Mouse (Mus musculus): ENCODE measurements around the gene Map4. TPM values are rescaled to one million over a fixed set of nuclear protein-coding genes. Genes with fewer than 3 reads are reported as not detected.

Gene Map4
- polyA plus RNA-seq, 1 experiment from 2014 or later = 82.4 TPM

DNA sequence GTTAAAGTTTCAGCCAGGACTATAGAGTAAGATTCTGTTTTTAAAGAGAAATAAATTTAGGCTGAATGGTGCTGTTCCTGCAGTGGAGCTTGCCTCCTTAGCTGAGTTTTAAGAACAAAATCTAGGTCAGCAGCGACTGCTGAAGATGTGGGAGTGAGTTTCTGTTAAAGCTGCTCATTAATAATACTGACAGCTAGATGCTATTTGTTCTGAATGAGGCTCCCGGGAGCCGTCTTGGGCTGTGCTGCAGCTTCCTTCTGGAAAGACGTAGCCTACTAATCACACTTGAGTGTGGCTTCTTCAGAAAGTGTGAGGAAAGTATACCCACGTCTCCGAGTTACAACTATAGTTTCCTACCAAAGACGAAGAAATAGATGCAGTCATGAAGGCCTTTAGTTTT is 88.0 kb downstream of the Map4 start:
- Histone ChIP-seq H3K9me3 (replicated peaks) (no peaks in the 10 kb centered on the region), H3K36me3 (no peaks in the 10 kb centered on the region), H3K27ac (replicated peaks) (no peak overlapping the region), H3K9ac (no peak overlapping the region), H3K4me3 (replicated peaks) (no peak overlapping the region), H3K4me2 (replicated peaks) (no peak overlapping the region), H3K4me1 (no peaks in the 10 kb centered on the region), H3K27me3 (no peaks in the 10 kb centered on the region)
- no peak for ATAC-seq (ENCODE audit: insufficient number of reproducible peaks, low FRiP score, low TSS enrichment, low read depth)
- 79% methylated on average over 7 of the region's 7 CpGs for WGBS

DNA sequence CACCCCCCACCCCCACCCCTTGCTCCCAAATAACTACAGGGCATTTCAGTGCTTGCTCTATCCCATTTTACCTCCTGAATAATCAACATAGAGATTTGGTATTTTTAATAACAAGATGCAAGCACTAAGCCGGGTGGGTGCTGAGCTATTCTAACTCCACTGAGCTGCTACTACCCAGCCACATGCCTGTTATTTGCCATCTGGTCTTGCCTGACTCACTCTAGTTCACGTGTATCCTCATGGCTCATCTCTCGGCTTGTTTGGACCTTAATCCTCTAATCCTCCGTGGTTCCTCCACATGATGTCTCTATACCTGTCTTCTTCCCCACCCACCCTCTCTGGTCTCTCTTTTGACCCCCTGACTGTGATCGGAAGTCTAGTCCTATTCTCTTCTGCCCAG is 89.1 kb downstream of the Map4 start:
- H3K9me3 ChIP-seq (replicated peaks) = no peaks in the 10 kb centered on the region
- H3K27ac ChIP-seq (replicated peaks) = no peak overlapping the region
- H3K9ac ChIP-seq = no peak overlapping the region
- H3K27me3 ChIP-seq = no peaks in the 10 kb centered on the region
- H3K4me3 ChIP-seq (replicated peaks) = no peak overlapping the region
- ATAC-seq (ENCODE audit: insufficient number of reproducible peaks, low FRiP score, low TSS enrichment, low read depth) = no peak
- 71% methylated on average over 5 of the region's 5 CpGs for WGBS
- no peak overlapping the region for H3K4me2 ChIP-seq (replicated peaks)
- H3K36me3 ChIP-seq = no peaks in the 10 kb centered on the region
- H3K4me1 ChIP-seq = no peaks in the 10 kb centered on the region

DNA sequence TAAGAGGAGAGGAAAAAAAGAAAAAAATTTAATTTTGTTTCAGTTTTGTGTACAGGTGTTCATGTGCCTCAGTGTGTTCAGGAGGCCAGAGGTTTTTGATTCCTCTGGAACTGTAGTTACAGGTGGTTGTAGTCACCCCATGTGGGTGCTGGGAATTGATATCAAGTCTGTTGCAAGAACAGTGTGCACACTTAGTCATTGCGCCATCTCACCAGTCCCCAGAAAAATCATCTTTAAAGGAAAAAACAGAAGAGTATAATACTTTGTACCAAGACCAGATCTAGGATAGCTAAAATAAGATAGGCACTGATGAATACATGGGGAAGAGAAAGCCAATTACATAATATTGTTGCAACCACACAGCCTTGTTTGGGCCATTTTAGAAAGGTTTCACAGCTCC is 90.2 kb downstream of the Map4 start:
- no peaks in the 10 kb centered on the region for H3K36me3 ChIP-seq
- WGBS = 98% methylated on average over 1 of the region's 1 CpGs
- no peaks in the 10 kb centered on the region for H3K4me1 ChIP-seq
- H3K9ac ChIP-seq = no peak overlapping the region
- no peak for ATAC-seq (ENCODE audit: insufficient number of reproducible peaks, low FRiP score, low TSS enrichment, low read depth)
- no peak overlapping the region for H3K27ac ChIP-seq (replicated peaks)
- no peaks in the 10 kb centered on the region for H3K9me3 ChIP-seq (replicated peaks)
- no peaks in the 10 kb centered on the region for H3K27me3 ChIP-seq
- H3K4me2 ChIP-seq (replicated peaks) = no peak overlapping the region
- no peak overlapping the region for H3K4me3 ChIP-seq (replicated peaks)

DNA sequence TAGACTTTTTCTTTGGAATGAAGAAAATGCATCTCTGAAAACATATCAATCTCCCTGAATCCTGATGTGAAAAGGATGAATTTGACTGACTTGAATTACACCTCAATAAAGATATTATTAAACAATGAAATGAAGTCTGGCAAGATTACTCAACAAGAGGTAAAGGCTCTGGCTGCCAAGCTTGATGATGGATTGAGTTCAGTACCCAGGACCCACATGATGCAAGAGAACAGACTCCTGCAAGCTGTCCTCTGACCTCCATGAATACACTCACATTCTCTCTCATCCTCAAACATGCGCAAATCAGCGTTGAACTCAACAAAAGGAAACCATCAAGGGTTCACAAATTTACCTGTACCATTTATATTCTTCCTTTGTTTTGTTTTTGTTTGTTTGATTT is 90.9 kb downstream of the Map4 start:
- H3K4me1 ChIP-seq = no peaks in the 10 kb centered on the region
- WGBS = 96% methylated on average over 2 of the region's 2 CpGs
- no peaks in the 10 kb centered on the region for H3K9me3 ChIP-seq (replicated peaks)
- H3K4me3 ChIP-seq (replicated peaks) = no peak overlapping the region
- no peak overlapping the region for H3K27ac ChIP-seq (replicated peaks)
- H3K36me3 ChIP-seq = no peaks in the 10 kb centered on the region
- H3K27me3 ChIP-seq = no peaks in the 10 kb centered on the region
- no peak overlapping the region for H3K9ac ChIP-seq
- H3K4me2 ChIP-seq (replicated peaks) = no peak overlapping the region
- no peak for ATAC-seq (ENCODE audit: insufficient number of reproducible peaks, low FRiP score, low TSS enrichment, low read depth)

DNA sequence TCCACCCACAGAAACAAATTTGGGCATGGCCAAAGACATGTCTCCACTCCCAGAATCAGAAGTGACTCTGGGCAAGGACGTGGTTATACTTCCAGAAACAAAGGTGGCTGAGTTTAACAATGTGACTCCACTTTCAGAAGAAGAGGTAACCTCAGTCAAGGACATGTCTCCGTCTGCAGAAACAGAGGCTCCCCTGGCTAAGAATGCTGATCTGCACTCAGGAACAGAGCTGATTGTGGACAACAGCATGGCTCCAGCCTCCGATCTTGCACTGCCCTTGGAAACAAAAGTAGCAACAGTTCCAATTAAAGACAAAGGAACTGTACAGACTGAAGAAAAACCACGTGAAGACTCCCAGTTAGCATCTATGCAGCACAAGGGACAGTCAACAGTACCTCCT is 103.8 kb downstream of the Map4 start:
- Histone ChIP-seq H3K9ac (no peak overlapping the region), H3K4me3 (replicated peaks) (no peak overlapping the region), H3K27me3 (no peaks in the 10 kb centered on the region), H3K9me3 (replicated peaks) (no peaks in the 10 kb centered on the region), H3K4me2 (replicated peaks) (no peak overlapping the region), H3K36me3 (peaks cover 49% of the 10 kb centered on the region), H3K27ac (replicated peaks) (no peak overlapping the region), H3K4me1 (no peaks in the 10 kb centered on the region)
- ATAC-seq (ENCODE audit: insufficient number of reproducible peaks, low FRiP score, low TSS enrichment, low read depth) = no peak
- WGBS = 85% methylated on average over 4 of the region's 4 CpGs

DNA sequence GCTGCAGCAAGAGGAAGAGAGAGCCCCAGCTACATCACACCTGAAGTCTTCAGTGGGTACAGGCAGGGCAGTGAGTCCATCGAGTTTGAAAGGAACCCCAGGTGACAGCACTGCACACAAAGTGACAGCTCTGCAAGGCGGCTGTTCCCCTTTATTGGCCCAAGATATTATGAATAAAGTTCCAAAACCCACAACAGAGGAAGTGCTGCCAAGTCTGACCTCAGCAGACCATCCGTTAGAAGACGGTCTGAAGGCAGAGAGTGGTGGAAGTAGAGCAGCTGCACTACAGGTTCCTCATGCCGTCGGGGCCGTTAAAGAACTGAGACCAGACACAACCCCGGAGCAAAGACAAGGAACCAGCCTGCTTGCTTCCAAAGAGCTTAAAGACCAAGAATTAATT is 106.6 kb downstream of the Map4 start:
- Histone ChIP-seq H3K4me1 (no peaks in the 10 kb centered on the region), H3K9me3 (replicated peaks) (no peaks in the 10 kb centered on the region), H3K4me3 (replicated peaks) (no peak overlapping the region), H3K27me3 (no peaks in the 10 kb centered on the region), H3K27ac (replicated peaks) (no peak overlapping the region), H3K36me3 (peaks cover 43% of the 10 kb centered on the region), H3K4me2 (replicated peaks) (no peak overlapping the region), H3K9ac (no peak overlapping the region)
- ATAC-seq (ENCODE audit: insufficient number of reproducible peaks, low FRiP score, low TSS enrichment, low read depth) = no peak
- whole genome bisulfite sequencing = 87% methylated on average over 8 of the region's 8 CpGs

DNA sequence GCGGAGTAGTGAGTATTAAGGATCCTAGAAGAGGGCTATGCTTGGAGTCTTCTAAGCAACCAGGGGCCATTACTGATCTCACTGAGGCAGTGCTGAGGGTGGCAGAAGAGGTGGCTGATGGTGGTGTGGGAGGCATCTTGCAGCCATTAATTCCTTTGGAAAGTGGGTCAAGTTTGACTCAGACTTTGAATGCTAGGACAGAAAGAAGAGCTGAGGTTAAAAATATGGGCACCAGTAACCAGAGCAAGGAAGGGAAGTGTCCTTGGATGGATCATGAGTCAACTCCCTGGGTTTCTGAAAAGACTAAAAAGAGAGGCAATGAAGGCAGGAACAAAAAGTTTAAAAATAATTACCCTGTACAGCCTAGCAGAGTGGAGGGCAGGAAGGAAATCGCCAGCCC is 107.2 kb downstream of the Map4 start:
- Histone ChIP-seq H3K4me3 (replicated peaks) (no peak overlapping the region), H3K4me2 (replicated peaks) (no peak overlapping the region), H3K4me1 (no peaks in the 10 kb centered on the region), H3K27ac (replicated peaks) (no peak overlapping the region), H3K9ac (no peak overlapping the region), H3K27me3 (no peaks in the 10 kb centered on the region), H3K36me3 (peaks cover 43% of the 10 kb centered on the region), H3K9me3 (replicated peaks) (no peaks in the 10 kb centered on the region)
- 97% methylated on average over 2 of the region's 2 CpGs for WGBS
- no peak for ATAC-seq (ENCODE audit: insufficient number of reproducible peaks, low FRiP score, low TSS enrichment, low read depth)

DNA sequence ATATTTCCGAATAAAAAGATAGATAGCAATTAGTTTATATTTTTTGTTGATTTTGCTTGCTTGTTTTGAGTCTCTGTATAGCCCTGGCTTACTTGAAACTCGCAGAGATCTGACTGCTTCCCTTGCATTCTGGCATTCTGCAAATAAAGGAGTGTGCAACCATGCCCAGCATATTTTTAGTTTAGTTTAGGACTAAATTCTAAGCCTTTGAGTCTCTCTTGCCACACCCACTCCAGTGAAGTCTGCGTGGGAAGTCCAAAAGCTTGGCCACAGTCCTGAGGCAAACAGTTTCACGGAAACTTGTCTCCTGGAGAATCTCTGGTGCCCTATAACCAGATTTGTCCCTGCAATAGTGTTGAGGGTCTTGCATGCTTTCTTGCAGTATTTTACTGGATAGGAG is 113.1 kb downstream of the Map4 start:
- H3K4me1 ChIP-seq = no peaks in the 10 kb centered on the region
- WGBS = 85% methylated on average over 4 of the region's 4 CpGs

DNA sequence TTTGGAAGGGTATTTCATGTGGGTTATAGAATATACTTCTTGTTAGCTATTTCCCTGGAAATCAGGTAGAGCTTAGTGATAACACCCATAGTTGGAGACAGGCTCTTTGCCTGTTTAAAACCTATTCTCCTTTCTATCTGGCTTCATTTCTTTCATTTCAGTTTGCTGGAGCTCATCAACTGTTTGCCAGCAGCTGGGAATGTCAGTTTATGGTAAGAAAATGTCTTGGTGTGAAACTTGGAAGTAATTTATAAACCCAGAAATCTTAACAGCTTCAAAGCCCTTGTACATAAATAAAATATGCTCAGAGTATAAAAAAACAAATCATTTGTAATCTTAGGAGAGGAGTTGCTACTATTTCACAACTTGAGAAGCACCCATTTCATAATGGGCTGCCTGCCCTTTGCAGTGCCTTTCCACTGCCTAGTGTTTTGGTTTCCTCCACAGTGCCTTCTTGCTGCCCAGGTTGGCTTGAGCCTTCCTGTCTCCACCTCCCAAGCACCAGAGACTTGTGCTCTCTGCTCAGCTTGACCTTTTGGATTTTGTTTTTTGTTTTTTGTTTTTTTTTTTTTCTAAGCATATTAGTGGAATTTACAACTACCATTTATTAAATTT is 114.6 kb downstream of the Map4 start:
- Histone ChIP-seq H3K27me3 (no peaks in the 10 kb centered on the region), H3K4me1 (no peaks in the 10 kb centered on the region), H3K36me3 (no peaks in the 10 kb centered on the region), H3K9me3 (replicated peaks) (no peaks in the 10 kb centered on the region), H3K9ac (no peak overlapping the region), H3K27ac (replicated peaks) (no peak overlapping the region), H3K4me2 (replicated peaks) (no peak overlapping the region), H3K4me3 (replicated peaks) (no peak overlapping the region)
- ATAC-seq (ENCODE audit: insufficient number of reproducible peaks, low FRiP score, low TSS enrichment, low read depth) = no peak

More for the DNA sequence above, 113.1 kb downstream of the Map4 start:
- Histone ChIP-seq H3K4me3 (replicated peaks) (no peak overlapping the region), H3K9ac (no peak overlapping the region), H3K4me2 (replicated peaks) (no peak overlapping the region), H3K27me3 (no peaks in the 10 kb centered on the region), H3K36me3 (peaks cover 5% of the 10 kb centered on the region; the same call in 1 of the 2 replicates), H3K9me3 (replicated peaks) (no peaks in the 10 kb centered on the region), H3K27ac (replicated peaks) (no peak overlapping the region)
- ATAC-seq (ENCODE audit: insufficient number of reproducible peaks, low FRiP score, low TSS enrichment, low read depth) = no peak

DNA sequence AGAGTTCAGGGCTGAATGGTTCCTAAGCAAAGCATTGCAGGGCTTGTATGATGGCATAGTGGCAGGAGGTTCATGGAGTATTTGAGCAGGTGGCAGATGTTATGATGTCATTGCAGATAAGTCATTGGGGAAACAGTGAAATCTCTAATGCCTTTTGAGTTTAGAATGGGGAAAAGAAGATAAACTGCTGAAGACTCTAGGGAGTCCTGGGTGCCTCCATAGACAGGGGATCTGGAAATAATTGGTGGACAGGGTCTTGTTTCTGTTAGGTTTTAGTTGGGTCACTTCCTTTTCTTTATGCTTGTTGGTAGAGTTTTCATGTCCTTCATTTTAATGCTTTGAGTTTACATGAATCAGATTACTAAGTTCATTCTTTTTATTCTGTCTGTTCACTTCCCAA is 116.0 kb downstream of the Map4 start:
- no peak for ATAC-seq (ENCODE audit: insufficient number of reproducible peaks, low FRiP score, low TSS enrichment, low read depth)
- no peak overlapping the region for H3K9ac ChIP-seq

DNA sequence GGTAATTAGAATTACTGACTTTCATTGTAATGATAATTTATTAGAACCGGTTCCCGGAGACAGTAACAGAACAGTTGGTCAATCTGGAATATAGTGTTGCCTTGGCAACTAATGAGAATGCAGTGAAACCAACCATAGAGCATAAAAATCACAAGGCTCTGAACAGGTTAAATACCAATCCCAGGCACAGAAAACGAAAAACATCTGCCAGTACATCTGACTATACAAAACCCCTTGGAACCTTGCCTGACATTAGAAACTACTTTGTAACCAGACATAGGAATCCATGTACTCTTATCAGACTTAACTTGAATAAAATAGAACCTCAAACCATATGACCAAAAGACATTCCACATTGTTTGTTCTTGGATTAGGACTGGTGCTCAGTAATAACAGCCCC is 116.6 kb downstream of the Map4 start:
- no peak overlapping the region for H3K4me2 ChIP-seq (replicated peaks)
- ATAC-seq (ENCODE audit: insufficient number of reproducible peaks, low FRiP score, low TSS enrichment, low read depth) = no peak
- H3K27me3 ChIP-seq = no peaks in the 10 kb centered on the region
- peaks cover under 1% of the 10 kb centered on the region; the same call in 1 of the 2 replicates for H3K4me1 ChIP-seq
- WGBS = 23% methylated on average over 3 of the region's 3 CpGs
- H3K9ac ChIP-seq = no peak overlapping the region
- no peaks in the 10 kb centered on the region for H3K9me3 ChIP-seq (replicated peaks)
- no peak overlapping the region for H3K27ac ChIP-seq (replicated peaks)
- no peak overlapping the region for H3K4me3 ChIP-seq (replicated peaks)
- no peaks in the 10 kb centered on the region for H3K36me3 ChIP-seq

More for the DNA sequence above, 116.0 kb downstream of the Map4 start:
- no peaks in the 10 kb centered on the region for H3K4me1 ChIP-seq
- H3K36me3 ChIP-seq = no peaks in the 10 kb centered on the region
- no peaks in the 10 kb centered on the region for H3K27me3 ChIP-seq
- H3K4me2 ChIP-seq (replicated peaks) = no peak overlapping the region
- H3K4me3 ChIP-seq (replicated peaks) = no peak overlapping the region
- no peaks in the 10 kb centered on the region for H3K9me3 ChIP-seq (replicated peaks)
- H3K27ac ChIP-seq (replicated peaks) = no peak overlapping the region; the same call in 1 of the 2 replicates

DNA sequence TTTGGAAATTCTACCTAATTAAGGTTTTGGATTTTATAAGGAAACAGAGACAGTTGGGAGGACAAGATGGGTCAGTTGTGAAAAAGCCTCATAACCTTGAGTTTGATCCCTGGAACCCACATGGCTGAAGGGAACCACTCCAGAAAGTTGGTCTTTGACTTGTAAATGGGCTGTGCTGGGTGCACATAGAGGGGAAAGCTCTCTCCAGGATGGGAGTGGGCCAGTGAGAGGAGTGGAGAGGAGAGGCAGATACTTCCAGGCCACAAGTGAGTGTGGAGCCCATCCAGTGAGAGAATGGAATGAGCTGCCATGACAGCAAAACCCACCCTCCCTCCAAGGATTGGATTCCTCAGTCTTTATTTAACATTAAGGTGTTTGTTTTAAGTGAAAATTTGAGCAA is 119.9 kb downstream of the Map4 start:
- H3K27ac ChIP-seq (replicated peaks) = no peak overlapping the region
- no peaks in the 10 kb centered on the region for H3K27me3 ChIP-seq
- H3K9me3 ChIP-seq (replicated peaks) = no peaks in the 10 kb centered on the region
- no peak for ATAC-seq (ENCODE audit: insufficient number of reproducible peaks, low FRiP score, low TSS enrichment, low read depth)
- H3K4me1 ChIP-seq = peaks cover 2% of the 10 kb centered on the region; the same call in 1 of the 2 replicates
- no peak overlapping the region for H3K4me2 ChIP-seq (replicated peaks)
- no peak overlapping the region for H3K4me3 ChIP-seq (replicated peaks)
- no peaks in the 10 kb centered on the region for H3K36me3 ChIP-seq
- no peak overlapping the region for H3K9ac ChIP-seq
